Mouse (Mus musculus): ENCODE results near the gene Ckmt2. TPM values are rescaled to one million over a fixed set of nuclear protein-coding genes. Genes with fewer than 3 reads are reported as not detected.

Gene Ckmt2
- polyA plus RNA-seq, 1 experiment from 2014 or later, result not detected

DNA sequence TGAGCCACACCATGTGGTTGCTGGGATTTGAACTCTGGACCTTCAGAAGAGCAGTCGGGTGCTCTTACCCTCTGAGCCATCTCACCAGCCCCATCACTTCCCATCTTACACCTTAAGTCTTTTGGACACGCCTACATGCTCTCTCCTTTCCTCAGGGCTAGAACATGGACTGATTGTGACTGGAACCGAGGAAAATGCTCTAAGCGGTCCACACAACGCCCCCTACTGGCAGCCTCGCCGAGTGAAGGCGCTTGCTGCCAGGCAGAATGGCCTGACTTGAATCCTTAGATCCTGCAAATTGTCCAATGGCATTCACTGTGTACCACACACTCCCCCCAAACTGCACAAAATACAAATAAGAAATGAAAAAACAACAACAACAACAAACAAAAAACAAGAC is 19.3 kb downstream of the Ckmt2 start:
- Histone ChIP-seq H3K27me3 (replicated peaks) (no peaks in the 10 kb centered on the region), H3K27ac (no peak overlapping the region), H3K4me2 (no peak overlapping the region), H3K4me3 (no peak overlapping the region), H3K9me3 (replicated peaks) (no peaks in the 10 kb centered on the region), H3K9ac (no peak overlapping the region), H3K36me3 (no peaks in the 10 kb centered on the region), H3K4me1 (no peaks in the 10 kb centered on the region)
- 47% methylated on average over 8 of the region's 8 CpGs for WGBS (ENCODE audit: insufficient replicate concordance)
- ATAC-seq, result no peak

GRCm38 (mm10) chr13:91854412-91854811 is 22.3 kb downstream of the Ckmt2 start:
- WGBS (ENCODE audit: insufficient replicate concordance), result 59% methylated on average over 3 of the region's 3 CpGs
- Histone ChIP-seq H3K4me1 (no peaks in the 10 kb centered on the region), H3K27ac (no peak overlapping the region), H3K9me3 (replicated peaks) (no peaks in the 10 kb centered on the region), H3K36me3 (no peaks in the 10 kb centered on the region), H3K4me3 (no peak overlapping the region), H3K27me3 (replicated peaks) (no peaks in the 10 kb centered on the region), H3K4me2 (no peak overlapping the region), H3K9ac (no peak overlapping the region)
- no peak for ATAC-seq

DNA sequence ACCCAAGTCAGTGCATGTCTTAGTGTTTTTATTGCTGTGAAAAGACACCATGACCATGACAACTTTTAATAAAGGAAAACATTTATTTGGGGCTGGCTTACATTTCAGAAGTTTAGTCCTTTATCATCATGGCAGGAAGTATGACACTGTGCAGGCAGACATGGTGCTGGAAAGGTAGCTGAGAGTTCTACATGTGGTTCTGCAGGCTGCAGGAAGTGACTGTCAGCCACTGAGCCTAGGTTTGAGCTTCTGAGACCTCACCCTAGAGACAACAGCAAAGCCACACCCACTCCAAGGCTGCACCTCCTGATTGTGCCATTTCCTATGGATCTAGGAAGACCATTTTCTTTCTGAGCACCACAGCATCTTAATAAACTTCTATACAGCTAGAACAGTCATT is 48.8 kb downstream of the Ckmt2 start:
- Histone ChIP-seq H3K9ac (no peak overlapping the region), H3K4me3 (no peak overlapping the region), H3K9me3 (replicated peaks) (no peaks in the 10 kb centered on the region), H3K27me3 (replicated peaks) (no peaks in the 10 kb centered on the region), H3K4me2 (no peak overlapping the region), H3K36me3 (no peaks in the 10 kb centered on the region), H3K4me1 (no peaks in the 10 kb centered on the region), H3K27ac (no peak overlapping the region)
- ATAC-seq, result no peak

DNA sequence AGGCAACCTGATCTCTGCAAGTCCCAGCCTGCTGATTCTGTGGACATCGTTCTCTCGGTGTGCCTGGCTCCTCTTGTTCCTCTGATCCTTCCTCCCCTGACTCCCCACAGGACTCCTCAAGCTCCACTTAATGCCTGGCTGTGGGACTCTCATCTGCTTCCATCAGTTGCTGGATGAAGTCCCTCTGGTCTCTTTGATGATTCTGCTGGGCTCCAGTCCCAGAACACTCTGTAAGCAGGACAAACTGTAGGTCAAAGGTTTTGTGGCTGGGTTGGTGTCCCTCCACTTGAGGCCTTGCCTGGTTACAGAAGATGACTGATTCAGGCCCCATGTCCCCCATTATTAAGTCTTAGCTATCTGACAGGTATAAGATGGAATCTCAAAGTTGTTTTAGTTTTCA is 50.6 kb downstream of the Ckmt2 start:
- Histone ChIP-seq H3K36me3 (no peaks in the 10 kb centered on the region), H3K4me3 (no peak overlapping the region), H3K9me3 (replicated peaks) (no peaks in the 10 kb centered on the region), H3K4me1 (no peaks in the 10 kb centered on the region), H3K4me2 (no peak overlapping the region), H3K9ac (no peak overlapping the region), H3K27ac (no peak overlapping the region), H3K27me3 (replicated peaks) (no peaks in the 10 kb centered on the region)
- 77% methylated on average over 2 of the region's 2 CpGs for WGBS (ENCODE audit: insufficient replicate concordance)
- no peak for ATAC-seq

DNA sequence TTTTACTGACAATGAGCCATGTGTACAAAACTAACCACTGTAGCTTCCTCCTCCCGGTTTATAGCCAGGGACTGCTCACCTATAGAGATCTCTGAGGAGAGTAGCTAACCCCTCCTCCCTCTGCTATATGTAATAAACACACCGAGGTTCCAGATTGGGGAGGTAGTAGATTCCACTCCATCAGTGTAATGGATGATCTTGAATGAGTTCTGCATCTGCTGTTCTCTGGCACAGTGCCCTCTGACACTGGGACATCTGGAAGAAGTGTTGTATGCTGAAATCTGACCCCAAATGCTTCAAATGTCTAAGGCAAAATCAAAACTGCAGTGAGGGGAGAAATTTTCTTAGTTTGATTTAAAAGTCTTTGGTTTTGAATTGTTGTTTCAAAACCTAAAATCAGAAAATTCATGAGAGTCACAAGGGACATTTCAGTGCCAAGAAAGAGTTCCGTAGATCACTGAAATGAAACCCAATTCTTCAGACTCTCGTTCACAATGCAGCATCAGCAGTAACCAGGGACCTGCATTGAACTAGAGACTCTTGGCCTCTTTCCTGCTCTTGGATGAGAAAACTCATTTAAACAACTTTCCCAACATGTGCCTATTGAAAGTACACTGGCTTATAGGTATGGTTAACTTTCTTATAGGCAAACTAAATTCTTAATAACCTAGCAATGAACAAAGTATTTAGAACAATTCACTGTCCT is 51.7 kb downstream of the Ckmt2 start:
- ATAC-seq, result no peak

GRCm38 (mm10) chr13:91823735-91824134 is 53.0 kb downstream of the Ckmt2 start:
- ATAC-seq, result no peak
- Histone ChIP-seq H3K9ac (no peak overlapping the region), H3K36me3 (no peaks in the 10 kb centered on the region), H3K27me3 (replicated peaks) (no peaks in the 10 kb centered on the region), H3K4me3 (no peak overlapping the region), H3K9me3 (replicated peaks) (no peaks in the 10 kb centered on the region), H3K27ac (no peak overlapping the region), H3K4me2 (no peak overlapping the region), H3K4me1 (no peaks in the 10 kb centered on the region)
- 67% methylated on average over 6 of the region's 6 CpGs for WGBS (ENCODE audit: insufficient replicate concordance)

More for the DNA sequence above, 51.7 kb downstream of the Ckmt2 start:
- 59% methylated on average over 4 of the region's 4 CpGs for WGBS (ENCODE audit: insufficient replicate concordance)
- Histone ChIP-seq H3K27me3 (replicated peaks) (no peaks in the 10 kb centered on the region), H3K9ac (no peak overlapping the region), H3K27ac (no peak overlapping the region), H3K4me2 (no peak overlapping the region), H3K36me3 (no peaks in the 10 kb centered on the region), H3K9me3 (replicated peaks) (no peaks in the 10 kb centered on the region), H3K4me1 (no peaks in the 10 kb centered on the region), H3K4me3 (no peak overlapping the region)

DNA sequence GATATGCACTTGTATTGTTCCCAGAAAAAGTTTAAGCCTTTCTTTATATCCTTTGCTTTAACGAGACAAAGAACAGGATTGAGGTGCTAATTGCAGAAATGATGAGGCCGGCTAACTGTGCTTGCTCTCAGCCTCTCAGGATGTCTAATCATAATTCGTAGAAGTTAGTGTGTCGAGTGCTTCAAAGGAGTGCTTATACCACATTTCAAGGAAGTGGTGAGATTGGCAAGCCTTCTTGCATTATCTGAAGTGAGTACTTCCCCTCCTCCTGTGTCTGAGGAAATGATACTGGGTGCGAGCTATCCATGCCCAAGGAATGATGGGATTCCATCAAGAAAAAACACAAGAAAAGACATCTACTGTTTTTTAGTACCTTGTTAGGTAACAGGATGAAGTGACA is 62.0 kb downstream of the Ckmt2 start:
- H3K4me2 ChIP-seq, result no peak overlapping the region
- H3K9ac ChIP-seq, result no peak overlapping the region
- ATAC-seq, result no peak
- WGBS (ENCODE audit: insufficient replicate concordance), result 67% methylated on average over 5 of the region's 5 CpGs
- H3K36me3 ChIP-seq, result no peaks in the 10 kb centered on the region
- no peak overlapping the region for H3K27ac ChIP-seq
- H3K4me1 ChIP-seq, result no peaks in the 10 kb centered on the region
- H3K27me3 ChIP-seq (replicated peaks), result no peaks in the 10 kb centered on the region
- no peaks in the 10 kb centered on the region for H3K9me3 ChIP-seq (replicated peaks)
- no peak overlapping the region for H3K4me3 ChIP-seq

- Histone ChIP-seq H3K27ac (no peak overlapping the region), H3K4me3 (no peak overlapping the region), H3K9ac (no peak overlapping the region), H3K27me3 (replicated peaks) (no peaks in the 10 kb centered on the region), H3K9me3 (replicated peaks) (no peaks in the 10 kb centered on the region), H3K36me3 (peaks cover 15% of the 10 kb centered on the region), H3K4me1 (peaks cover 15% of the 10 kb centered on the region), H3K4me2 (no peak overlapping the region)
- no peak for ATAC-seq
- whole genome bisulfite sequencing (ENCODE audit: insufficient replicate concordance), result 30% methylated on average over 2 of the region's 2 CpGs
Measured at GRCm38 (mm10) chr13:91809476-91809875, 67.2 kb downstream of the Ckmt2 start.

DNA sequence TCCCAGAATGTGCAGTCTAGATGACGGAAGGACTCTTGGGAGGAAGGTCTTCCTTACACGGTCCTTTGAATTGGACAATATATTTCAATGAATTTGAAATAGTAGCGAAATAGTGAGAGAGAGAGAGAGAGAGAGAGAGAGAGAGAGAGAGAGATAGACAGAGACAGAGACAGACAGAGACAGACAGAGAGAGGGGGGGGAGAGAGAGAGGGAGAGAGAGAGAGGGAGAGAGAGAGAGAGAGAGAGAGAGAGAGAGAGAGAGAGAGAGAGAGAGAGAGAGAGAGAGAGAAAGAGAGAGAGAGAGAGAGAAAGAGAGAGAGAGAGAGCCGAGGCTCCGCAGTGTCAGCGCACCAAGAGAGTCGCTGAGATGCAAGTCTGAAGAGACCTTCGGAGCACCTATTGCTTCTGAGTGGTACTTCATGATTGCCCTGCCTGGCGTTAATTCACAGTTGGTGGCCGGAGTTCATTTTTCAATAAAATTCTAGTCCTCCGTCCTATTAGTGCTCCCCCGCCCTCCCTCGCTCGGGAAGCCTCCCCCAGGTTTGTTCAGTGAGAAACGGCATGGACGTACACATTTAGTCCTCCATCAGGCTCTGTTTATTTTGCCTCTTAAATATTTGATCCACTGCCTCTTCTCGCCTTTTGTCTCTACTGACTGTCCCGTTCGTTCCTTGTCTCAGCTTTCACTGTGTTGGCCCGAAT is 68.7 kb downstream of the Ckmt2 start:
- Histone ChIP-seq H3K4me2 (peak overlapping the region; percentile 79), H3K4me3 (peak overlapping the region; percentile 83), H3K9me3 (replicated peaks) (no peaks in the 10 kb centered on the region), H3K27me3 (replicated peaks) (no peaks in the 10 kb centered on the region), H3K27ac (peak overlapping the region; percentile 91), H3K36me3 (peaks cover 19% of the 10 kb centered on the region), H3K9ac (peak overlapping the region; percentile 88), H3K4me1 (peaks cover 15% of the 10 kb centered on the region)
- WGBS (ENCODE audit: insufficient replicate concordance), result 30% methylated on average over 20 of the region's 20 CpGs
- no peak; the same call in 1 of the 2 replicates for ATAC-seq

- peak within 1 kb of the TSS; percentile 79 for H3K4me2 ChIP-seq
- no peaks in the 10 kb centered on the region for H3K9me3 ChIP-seq (replicated peaks)
- H3K4me3 ChIP-seq, result peak within 1 kb of the TSS; percentile 83
- peak; percentile 97 for ATAC-seq
- peaks cover 15% of the 10 kb centered on the region for H3K4me1 ChIP-seq
- peak within 1 kb of the TSS; percentile 91 for H3K27ac ChIP-seq
- H3K27me3 ChIP-seq (replicated peaks), result no peaks in the 10 kb centered on the region
- H3K36me3 ChIP-seq, result peaks cover 19% of the 10 kb centered on the region
- under 1% methylated on average over 50 of the region's 50 CpGs for WGBS (ENCODE audit: insufficient replicate concordance)
- H3K9ac ChIP-seq, result peak within 1 kb of the TSS; percentile 88
Measured at GRCm38 (mm10) chr13:91807155-91807839, 69.4 kb downstream of the Ckmt2 start, which contains the start of gene Zcchc9. Gene Zcchc9 (minus strand): TSS chr13:91807705.
